Mouse (Mus musculus) small intestine, adult 2 months (tissue): ENCODE results near the gene Fsip1.

Experiments
- CTCF ChIP-seq: fragments of 200-500 bp; IDR thresholded peaks from 2 replicates; pipeline ENCODE4 v1.5.1; 2012; ENCODE audit warnings: low read depth, mild to moderate bottlenecking, control low read depth, inconsistent platforms, low read length, moderate library complexity, mixed read lengths; ENCODE audit not compliant: insufficient replicate concordance, insufficient read length; ENCODE audit errors: extremely low read depth
- POLR2A ChIP-seq: fragments of 200-500 bp; IDR thresholded peaks from 2 replicates; pipeline ENCODE4 v1.6.1; 2012; ENCODE audit warnings: low read depth, mild to moderate bottlenecking, control low read depth, inconsistent platforms, low read length, moderate library complexity

DNA sequence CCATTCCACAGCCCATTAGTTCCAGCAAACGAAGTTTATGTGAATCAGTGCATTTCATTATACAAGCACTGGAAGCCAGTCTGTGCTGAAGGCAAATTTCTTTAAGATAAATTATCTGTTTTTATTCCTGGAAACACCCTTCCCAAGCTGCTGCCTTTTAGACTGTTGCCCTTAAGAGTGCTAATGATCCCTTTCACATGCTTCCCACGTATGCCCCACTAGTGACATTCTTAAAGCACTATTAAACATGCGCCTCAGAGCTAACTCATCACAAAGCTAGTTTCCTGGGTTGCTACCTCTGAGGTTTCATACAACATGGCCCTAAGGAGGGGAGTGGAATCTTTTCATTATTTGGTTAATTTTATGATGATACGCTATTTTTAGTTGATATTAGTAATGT, 41.8 kb upstream of the Fsip1 start:
- TF ChIP-seq CTCF (no peak), POLR2A (no peak)
